Mouse (Mus musculus): ENCODE results near the gene Vangl2.
"Not testable (repeated sequence)": the region's sequence is repeated elsewhere in the genome, so short reads cannot be mapped to it uniquely, and the experiment has no call there.

Gene Vangl2

GRCm38 (mm10) chr1:171974361-171974760 lies 53.9 kb downstream of the Vangl2 start:
- not testable (repeated sequence) for DNase-seq (ENCODE audit: extremely low read depth, insufficient read length, low spot score)

DNA sequence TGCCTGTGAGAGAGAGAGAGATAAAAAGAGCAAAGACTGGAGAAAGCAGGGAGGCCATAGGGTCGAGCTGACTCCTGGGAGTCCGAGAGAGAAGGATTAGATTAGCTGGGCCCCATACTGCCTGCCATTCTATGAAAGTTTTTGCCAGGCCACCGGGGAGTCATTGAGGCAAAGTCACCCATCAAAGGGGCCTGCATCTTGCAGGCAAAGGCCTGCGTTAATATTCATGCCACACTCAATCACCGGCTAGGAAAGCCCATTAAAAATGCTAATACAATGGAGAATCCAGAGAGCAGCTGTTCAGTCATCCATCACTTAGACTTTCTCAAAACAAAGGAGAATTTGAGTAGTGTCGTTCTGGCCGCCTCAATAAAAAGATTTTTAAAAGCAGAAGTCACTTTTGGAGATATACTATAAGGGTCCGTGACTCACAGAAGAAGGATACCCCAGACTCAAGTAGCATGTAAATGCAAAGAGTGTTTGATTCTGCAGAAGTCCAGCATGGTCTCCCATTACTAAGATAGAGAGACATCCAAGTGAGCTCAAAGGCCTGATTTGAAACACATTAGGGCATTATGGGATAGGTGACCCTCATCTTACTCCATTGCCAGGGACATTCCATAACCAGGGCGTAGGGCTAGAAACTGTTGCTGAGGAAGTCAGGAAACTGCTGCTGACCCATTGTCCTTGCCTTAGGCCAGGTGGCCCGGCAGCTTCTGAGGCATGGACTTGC lies 57.2 kb downstream of the Vangl2 start:
- DNase-seq (ENCODE audit: extremely low read depth, insufficient read length, low spot score): no peak

DNA sequence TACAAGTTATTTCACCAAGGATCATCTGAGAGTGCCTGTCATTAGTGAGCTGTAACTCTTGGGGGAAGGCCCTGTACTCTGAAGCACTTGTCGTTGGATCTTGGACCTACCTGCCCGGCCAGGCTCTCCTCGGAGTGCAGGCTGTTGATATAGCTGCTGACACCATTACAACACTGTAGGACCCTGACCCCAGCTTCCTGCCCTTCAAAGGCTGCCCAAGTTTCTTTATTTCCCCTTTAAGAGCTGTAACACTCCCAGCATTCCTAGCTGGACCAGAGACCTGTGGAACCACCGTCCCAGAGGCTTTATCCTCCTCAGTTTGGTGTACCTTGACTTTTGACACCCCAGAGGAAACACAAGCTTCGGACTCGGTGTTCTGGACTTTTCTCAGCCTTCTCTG lies 59.0 kb downstream of the Vangl2 start:
- no peak for DNase-seq (ENCODE audit: extremely low read depth, insufficient read length, low spot score)

DNA sequence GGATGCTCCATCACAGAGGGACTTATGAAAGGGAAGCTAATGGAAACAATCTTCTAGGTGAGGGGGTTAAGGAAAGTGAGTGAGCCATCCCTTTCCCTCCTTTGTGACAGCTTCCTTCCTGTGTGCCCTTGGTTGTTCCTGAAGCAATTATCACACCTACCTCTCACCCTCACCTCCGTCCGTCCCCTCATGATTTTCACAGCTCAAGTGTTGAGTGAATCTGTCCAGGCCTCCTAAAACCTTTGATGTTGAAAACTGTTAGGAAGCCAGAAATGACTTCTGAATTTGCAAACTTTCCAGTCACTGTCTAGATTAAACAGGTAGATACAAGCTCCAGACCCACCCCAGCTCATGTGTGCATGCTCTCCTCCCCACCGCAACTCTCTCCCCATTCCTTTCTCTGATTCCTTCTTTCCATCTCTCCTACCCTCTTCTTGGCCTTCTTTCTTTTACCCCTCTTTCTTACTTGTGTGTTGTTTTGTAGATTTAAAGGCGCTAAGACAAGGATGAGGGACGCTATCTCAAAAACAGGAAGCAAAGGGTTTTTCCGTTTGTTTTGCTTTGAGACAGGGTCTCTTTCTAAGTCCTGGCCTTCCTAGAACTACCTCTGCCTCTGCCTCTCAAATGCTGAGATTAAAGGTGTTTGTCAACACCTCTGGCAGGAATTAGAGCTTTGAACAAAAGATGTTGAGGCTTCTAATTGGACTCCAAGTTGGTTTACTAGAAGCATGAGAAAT lies 62.0 kb downstream of the Vangl2 start:
- DNase-seq (ENCODE audit: extremely low read depth, insufficient read length, low spot score): no peak

- no peak for DNase-seq (ENCODE audit: extremely low read depth, insufficient read length, low spot score)
Measured at GRCm38 (mm10) chr1:171963613-171964012, 64.6 kb downstream of the Vangl2 start.

- DNase-seq (ENCODE audit: extremely low read depth, insufficient read length, low spot score): no peak
Measured at GRCm38 (mm10) chr1:171961704-171962103, 66.5 kb downstream of the Vangl2 start.

DNA sequence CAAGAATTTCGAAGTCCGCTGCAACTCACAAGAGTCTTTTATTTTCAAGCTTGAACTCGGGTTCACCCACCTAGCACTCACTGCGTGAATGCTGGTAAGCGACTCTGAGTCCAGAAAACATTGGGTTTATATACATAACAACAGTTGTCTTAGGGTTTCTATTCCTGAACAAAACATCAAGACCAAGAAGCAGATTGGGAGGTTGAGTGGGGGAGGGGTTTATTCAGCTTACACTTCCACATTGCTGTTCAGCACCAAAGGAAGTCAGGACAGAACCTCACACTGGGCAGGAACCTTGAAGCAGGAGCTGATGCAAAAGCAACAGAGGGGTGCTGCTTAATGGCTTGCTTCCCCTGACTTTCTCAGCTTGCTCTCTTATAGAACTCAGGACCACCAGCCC lies 67.5 kb downstream of the Vangl2 start:
- no peak for DNase-seq (ENCODE audit: extremely low read depth, insufficient read length, low spot score)

GRCm38 (mm10) chr1:171957411-171957810 lies 70.8 kb downstream of the Vangl2 start:
- DNase-seq (ENCODE audit: extremely low read depth, insufficient read length, low spot score): no peak

GRCm38 (mm10) chr1:171955071-171955470 lies 73.2 kb downstream of the Vangl2 start:
- no peak for DNase-seq (ENCODE audit: extremely low read depth, insufficient read length, low spot score)
